Mouse (Mus musculus) ES-E14 (cell line): ENCODE measurements around the gene Paqr9.

Source experiments
- CHD2 ChIP-seq: IDR thresholded peaks from 2 replicates; pipeline ENCODE4 v1.6.1; 2014; ENCODE audit warnings: mild to moderate bottlenecking, low read depth, low read length, inconsistent platforms
- HCFC1 ChIP-seq: IDR thresholded peaks from 2 replicates; pipeline ENCODE4 v1.6.1; 2012; ENCODE audit warnings: low read length, inconsistent platforms, borderline replicate concordance; ENCODE audit not compliant: insufficient read depth
- MAFK ChIP-seq: IDR thresholded peaks from 2 replicates; pipeline ENCODE4 v1.6.1; 2014; ENCODE audit warnings: mild to moderate bottlenecking, low read depth, low read length, inconsistent platforms; ENCODE audit not compliant: insufficient read depth
- ZC3H11A ChIP-seq: IDR thresholded peaks from 2 replicates; pipeline ENCODE4 v1.6.1; 2012; ENCODE audit warnings: low read depth, mild to moderate bottlenecking, inconsistent platforms, low read length, borderline replicate concordance
- ZNF384 ChIP-seq: IDR thresholded peaks from 2 replicates; pipeline ENCODE4 v1.6.1; 2012; ENCODE audit warnings: low read depth, low read length, inconsistent platforms

DNA sequence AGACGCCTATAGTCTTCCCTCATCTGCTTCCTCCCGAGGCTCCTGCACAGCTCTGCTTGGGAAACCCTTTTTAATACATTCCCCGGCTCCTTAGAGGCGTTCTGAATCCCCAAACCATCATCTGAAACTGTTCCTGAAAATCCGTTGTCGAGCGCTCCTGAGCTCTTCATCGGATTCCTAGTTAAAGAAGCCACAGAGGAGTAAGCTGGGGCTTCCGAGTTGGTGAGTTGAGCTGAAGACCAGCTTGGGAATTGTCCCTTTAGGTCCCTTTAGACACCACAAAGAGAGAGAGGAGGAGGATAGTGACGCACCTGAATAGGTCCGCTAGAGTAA is 765 bp upstream of the Paqr9 start:
- TF ChIP-seq ZNF384 (no peak), MAFK (no peak), HCFC1 (no peak), ZC3H11A (no peak), CHD2 (no peak)
